Mouse (Mus musculus) adrenal gland, adult 8-10 months (tissue): ENCODE measurements at regions not wholly inside any gene's neighbourhood (a gene's known extent, or its start where the extent isn't known, plus 50 kb on each side); places are given as distances from the start of the nearest gene placed in this dataset.
"Not testable (repeated sequence)": the region's sequence is repeated elsewhere in the genome, so short reads cannot be mapped to it uniquely, and the experiment has no call there.

Experiments
- DNase-seq: peaks from one replicate; pipeline ENCODE4 v3.0.0; 2022

DNA sequence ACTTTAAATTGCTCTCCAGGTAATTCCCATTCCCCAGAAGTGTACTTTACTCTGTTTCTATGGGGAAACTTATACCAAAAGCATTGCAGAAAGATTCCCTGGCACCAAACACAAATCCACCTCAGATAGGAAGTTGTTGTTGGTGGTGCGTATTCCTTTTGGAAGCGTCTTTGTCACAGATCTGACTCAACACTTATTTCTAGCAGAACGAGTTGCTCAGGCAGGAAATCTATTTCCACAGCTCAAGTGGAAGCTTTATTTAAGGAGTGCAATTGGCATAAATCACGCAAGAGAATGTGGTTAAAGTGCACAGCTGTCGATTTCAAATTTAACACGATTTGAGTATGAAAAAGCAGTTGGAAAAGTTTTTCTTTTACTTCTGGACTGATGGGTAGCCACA lies 436.9 kb upstream of the Ghitm start:
- no peak for DNase-seq

DNA sequence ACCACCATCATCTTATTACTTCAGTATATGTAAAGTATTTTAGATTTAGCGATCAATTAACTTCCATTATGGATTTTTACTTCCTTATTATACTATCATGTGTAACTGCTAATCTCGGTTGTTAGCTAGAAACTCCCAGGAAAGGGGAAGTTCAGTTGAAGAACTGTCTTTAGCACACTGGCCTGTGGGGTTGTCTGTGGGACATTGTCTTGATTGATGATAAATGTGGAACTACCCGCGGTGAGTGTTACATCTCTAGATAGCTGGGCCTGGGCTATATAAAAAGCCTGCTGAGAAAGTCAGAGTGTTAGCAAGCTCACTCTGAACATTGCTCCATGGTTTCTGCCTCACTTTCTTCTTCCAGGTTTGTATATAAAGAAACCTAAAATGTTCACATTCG lies 423.2 kb upstream of the Ghitm start:
- no peak for DNase-seq

DNA sequence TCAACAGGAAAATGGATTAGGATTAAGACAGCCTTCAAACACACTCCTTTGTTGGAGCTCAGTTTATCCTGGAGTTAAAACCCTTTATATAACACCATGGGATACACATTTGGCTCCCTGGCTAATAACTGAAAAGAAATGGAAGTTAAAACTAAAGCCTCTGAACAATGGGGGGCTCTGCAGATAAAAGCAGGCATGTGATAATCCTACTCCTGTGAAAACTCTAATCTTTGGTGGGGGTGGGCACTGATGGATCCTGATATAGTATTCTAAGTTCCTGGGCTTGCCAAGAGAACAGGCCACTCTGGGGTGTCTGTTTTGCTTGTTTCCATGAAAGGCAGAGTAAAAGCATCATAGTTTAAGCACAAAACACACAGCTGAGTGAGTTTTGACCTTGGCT lies 388.5 kb upstream of the Ghitm start:
- no peak for DNase-seq

DNA sequence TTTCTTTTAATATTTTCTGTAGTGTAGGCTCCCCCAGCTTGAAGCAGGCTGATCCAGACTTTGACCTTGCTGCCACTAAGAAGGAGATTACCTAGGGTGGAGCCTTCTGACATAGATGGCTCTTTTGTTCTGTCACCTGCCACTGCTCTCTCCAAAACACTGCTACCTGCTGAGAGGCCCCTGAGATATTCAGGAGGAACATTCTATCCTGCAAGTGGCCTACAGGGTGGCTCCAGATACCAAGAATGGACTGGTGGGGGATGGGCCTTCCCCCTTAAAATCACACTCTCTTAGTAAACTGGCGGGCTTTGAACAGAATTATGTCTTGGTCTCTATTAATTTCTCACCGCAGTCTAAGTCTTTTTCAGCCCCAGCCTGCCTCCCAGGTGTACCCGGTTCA lies 385.6 kb upstream of the Ghitm start:
- not testable (repeated sequence) for DNase-seq

DNA sequence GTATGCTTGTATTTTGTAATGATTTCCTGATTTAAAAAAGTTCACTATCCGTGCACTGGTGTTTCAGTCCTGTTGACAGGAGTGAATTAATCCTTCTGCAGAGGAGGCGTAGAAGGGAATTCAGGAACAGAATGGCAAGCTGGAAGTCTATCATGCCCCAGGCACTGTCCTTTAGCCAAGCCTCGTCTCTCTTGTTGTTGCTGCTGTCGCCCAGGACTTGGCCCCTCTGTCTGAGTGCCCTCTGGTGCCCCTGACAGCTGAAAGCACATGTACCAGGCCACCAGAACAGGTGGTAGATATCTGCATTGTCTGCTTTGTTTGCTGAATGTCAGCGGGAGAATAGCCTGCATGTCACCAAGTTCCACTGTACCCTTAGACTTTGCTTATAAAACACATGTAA lies 370.2 kb upstream of the Ghitm start:
- no peak for DNase-seq

DNA sequence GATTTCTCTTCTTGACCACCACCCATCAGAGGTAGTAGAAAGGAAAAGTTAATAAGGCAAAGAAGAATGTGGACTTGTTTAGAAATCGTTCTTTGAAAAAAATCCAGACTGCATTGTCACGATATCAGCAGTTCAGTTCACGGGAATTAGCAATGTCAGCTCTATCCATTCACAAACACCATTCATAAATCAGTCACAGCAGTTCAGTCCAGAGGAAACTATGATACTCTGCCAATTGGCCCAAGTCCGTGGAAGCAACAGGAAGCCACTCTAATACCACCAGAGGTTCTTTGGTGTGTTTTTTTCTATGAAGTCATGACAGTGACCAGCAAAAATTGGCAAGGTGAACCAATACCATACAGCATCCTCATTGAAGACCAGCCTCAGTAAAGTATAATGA lies 355.6 kb upstream of the Ghitm start:
- DNase-seq: no peak

- DNase-seq: no peak
Measured at GRCm38 (mm10) chr14:37485292-37485691, 350.2 kb upstream of the Ghitm start.

DNA sequence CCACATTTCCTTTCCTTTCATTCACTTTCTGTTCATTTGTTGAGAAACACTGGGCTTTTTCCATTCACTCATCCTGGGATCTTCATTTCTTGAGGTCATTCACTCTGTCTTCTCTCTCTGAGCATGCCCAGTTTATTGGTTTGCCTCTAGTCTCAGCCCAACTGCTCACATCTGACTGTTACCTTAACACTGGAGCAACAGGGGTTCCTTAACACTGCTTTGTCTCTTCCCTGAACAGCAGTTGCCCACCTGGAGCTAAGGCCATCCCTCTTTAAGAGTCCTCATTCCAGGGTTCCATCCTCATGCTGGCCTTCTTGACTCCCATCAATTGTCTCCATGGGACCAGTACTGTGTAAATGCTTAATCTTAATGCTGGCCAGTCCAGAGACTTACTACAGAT lies 342.5 kb upstream of the Ghitm start:
- no peak for DNase-seq

- DNase-seq: no peak
Measured at GRCm38 (mm10) chr14:37468711-37469110, 333.6 kb upstream of the Ghitm start.

- DNase-seq: no peak
Measured at GRCm38 (mm10) chr14:37440874-37441273, 305.8 kb upstream of the Ghitm start.

GRCm38 (mm10) chr14:37430656-37431055 lies 295.6 kb upstream of the Ghitm start:
- DNase-seq: no peak

- no peak for DNase-seq
Measured at GRCm38 (mm10) chr14:37425506-37425905, 290.4 kb upstream of the Ghitm start.

DNA sequence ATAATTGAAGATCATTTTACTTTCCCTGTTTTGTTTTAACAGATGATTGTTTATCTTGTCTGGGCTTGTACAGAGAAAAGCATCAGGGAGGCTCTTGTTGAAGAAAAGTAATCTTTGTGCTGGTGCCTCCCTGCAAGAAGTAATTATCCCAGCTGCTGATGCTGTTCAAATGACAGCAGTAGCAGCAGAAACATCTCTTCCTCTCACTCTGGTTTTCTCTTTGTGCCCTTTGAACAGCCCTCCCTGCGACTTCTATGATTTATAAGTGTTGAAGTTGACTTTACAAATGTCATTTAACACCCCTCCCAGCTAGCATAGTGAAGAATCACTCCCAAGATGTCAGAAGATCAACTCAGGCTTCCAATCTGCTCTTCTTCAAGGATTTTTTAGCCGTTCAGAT lies 286.5 kb upstream of the Ghitm start:
- no peak for DNase-seq

GRCm38 (mm10) chr14:37412583-37412982 lies 277.5 kb upstream of the Ghitm start:
- DNase-seq: not testable (repeated sequence)

DNA sequence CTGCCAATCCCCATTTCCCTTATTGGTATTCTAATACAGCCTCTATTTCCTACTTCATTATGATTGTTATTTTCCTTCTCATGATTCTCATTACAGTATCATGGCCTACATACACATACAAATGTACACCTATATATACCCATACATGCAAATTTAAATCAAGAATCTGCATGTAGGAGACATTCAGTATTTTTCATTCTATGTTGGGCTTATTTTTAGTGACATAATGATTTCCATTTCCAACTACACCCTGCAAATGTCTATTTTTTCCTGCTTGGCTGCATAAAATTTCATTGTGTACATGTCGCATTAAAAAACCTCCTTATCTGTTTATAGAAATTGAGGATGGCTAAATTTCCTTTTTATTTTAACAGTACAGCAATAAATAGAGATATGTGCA lies 236.9 kb upstream of the Ghitm start:
- DNase-seq: no peak

- DNase-seq: no peak
Measured at GRCm38 (mm10) chr14:37361896-37362295, 226.8 kb upstream of the Ghitm start.

GRCm38 (mm10) chr14:37355968-37356704 lies 221.1 kb upstream of the Ghitm start:
- peak; percentile 54 for DNase-seq

DNA sequence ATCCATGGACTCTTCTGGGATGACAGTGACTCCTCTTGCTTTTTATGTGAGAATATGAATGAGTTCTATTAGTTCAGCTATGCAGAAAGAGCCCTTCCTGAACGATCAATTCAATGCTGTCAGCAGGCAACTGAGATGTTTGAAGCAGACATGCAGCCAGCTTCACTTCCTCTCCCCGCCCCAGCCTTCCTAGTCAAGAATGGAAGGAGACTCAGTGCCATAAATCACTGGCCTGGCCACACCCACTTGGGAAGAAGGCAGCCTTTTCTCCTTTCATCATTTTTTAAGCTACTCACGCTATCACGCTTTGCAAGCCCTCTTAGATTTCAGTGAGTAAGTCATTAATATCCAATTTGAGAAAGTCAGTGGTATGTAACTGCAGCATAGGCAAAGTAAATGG lies 188.3 kb upstream of the Ghitm start:
- no peak for DNase-seq

DNA sequence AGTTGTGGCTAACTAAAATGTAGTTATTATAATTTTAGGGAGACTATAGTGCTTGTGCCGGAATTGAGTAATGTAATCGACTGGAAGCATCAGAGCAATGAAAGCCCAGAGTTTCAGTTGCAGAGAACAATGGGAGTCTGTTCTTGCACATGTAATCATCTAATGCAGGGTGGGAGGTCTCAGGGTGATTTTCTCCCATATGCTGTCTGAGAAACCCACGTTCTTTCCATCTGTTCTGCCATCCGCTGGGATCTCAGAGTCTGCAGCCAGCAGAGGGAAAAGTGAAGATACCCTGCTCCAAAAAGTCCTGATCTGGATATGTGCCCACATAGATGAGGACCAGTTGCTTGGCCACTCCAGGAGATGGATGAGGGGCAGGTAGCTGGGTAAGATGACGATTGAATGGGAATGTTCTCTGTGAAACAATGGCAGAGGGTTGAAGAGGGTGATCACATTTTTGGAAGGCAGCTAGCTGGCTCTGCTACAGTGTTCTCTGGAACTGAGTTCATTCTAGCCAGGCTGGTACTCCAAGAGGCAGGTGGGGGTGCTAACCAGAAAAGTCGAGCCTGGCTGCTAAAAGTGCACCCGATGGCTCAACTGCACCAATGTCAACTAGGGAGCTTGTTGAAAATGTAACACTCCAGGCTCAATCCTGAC lies 180.3 kb upstream of the Ghitm start:
- DNase-seq: no peak

DNA sequence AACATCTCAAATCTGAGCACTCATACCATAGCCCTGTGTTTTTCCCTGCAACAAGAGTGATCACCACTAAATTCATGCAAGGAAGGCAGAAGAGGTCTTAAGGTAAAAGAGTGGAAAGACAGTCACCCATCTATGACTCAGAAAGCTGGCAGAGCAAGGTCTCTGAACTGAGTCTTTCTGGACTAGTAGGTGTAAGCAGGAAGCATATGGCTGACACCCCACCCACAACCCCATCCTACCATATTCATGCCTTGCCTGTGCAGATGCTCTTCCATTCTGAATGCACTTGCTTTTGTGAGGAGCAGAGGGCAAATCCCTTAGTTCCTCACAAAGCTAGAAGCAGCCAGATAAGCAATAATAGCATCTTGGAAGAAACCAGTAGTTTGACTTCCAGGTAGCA lies 178.8 kb upstream of the Ghitm start:
- DNase-seq: no peak

DNA sequence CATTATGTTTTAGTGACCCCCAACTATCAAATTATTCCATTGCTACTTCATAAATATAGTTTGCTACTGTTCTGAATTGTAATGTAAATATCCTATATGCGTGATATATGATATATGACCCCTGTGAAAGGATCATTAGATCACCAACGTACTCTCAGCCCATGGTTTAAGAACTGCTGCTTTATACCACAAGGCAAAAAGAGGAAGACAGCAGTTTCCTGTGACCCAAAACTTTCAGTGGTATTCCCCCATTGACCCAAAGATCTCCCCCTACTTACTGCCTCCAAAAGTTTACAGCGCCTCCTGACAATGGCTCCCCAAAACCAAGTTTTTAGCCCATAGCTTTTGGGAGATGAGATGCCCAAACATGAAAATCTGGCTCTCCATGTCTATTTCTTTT lies 177.8 kb upstream of the Ghitm start:
- no peak for DNase-seq

DNA sequence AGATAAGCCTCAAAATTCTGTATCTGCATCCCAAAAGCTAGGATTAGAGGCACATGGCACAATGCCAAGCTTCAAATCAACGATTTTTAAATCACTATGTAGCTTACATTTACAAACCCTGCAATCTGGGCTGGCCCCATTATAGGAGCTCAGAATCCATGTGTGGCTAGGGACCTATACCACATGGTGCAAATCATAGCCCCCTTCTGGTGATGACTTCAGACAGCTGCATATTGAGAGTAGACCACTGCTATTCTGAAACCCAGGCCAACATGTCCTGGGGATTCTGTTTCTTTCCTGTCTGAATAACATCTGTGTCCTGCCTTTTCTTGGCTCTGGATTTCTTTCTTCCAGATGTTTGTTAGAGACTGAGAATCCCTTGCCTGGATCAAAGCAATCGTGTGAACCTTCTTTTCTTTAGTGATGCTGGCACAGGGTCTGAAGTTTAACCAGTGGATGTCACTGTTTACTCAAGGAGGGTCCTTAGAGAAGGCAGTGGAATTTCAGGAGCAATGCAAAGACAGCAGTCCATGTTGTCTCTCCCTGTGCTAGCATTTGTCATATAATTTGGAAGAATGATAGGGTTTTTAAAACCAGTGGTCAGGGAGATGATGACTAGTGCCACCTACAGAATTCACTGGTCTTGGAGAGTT lies 171.7 kb upstream of the Ghitm start:
- DNase-seq: no peak

GRCm38 (mm10) chr14:37298631-37299030 lies 163.6 kb upstream of the Ghitm start:
- DNase-seq: no peak

- no peak for DNase-seq
Measured at GRCm38 (mm10) chr14:37296531-37296930, 161.5 kb upstream of the Ghitm start.
